Mouse (Mus musculus): ENCODE measurements around the gene Gm37240. TPM values are rescaled to one million over a fixed set of nuclear protein-coding genes. Genes with fewer than 3 reads are reported as not detected.

The Gm37240 gene
- polyA plus RNA-seq, 1 experiment from 2014 or later, result 18.1 TPM

DNA sequence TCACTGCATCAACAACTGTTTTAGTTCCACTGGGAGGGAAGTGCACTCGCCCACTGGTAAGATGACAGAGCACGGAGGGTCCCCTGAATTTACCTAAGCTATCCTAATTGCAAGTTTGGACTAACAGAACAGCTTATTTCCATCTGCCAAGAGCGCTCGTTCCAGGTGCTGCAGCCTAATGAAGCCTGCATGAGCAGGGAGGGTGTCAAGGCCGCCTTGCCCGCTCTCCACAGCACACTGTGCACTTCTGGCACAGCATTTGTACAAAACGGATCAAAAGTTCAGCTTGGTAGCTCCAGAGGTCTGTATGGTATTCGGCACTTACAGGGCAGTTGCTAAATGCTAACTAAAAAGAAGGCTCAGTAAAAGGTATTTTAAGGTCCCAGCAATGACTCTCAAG lies 100.8 kb downstream of the Gm37240 start:
- H3K4me3 ChIP-seq (ENCODE audit: low read depth, low read length), result no peak overlapping the region

DNA sequence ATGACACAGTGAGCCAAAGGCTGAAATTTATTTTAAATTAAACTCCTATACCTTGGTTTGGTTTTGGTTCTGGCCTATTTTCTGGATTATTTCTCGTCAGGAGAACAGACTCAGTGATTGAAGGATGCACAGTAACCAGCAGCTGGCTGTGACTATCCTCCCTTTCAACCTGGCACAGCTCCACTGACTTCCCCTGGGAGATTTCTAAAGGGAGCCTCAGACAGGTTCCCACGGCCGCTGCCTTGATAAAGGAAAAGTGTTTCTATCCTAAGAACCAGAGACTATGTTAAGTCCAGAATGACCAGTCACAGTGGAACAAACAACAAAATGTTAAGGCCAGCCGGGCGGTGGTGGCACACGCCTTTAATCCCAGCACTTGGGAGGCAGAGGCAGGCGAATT lies 106.4 kb downstream of the Gm37240 start:
- no peaks in the 10 kb centered on the region for H3K9me3 ChIP-seq (ENCODE audit: control insufficient read depth, low read length)
- DNase-seq (ENCODE audit: low spot score) (no peak), ATAC-seq (ENCODE audit: low FRiP score, low TSS enrichment) (no peak)
- H3K9ac ChIP-seq (ENCODE audit: low read length), result no peak overlapping the region
- WGBS, result 72% methylated on average over 7 of the region's 7 CpGs
- H3K36me3 ChIP-seq (ENCODE audit: control insufficient read depth, insufficient read depth, low read length), result no peaks in the 10 kb centered on the region
- no peak overlapping the region for H3K4me2 ChIP-seq (replicated peaks; ENCODE audit: low read depth)
- H3K27ac ChIP-seq (replicated peaks), result no peak overlapping the region
- H3K27me3 ChIP-seq (ENCODE audit: control insufficient read depth, insufficient read depth, low read length), result no peaks in the 10 kb centered on the region
- no peaks in the 10 kb centered on the region for H3K4me1 ChIP-seq (replicated peaks; ENCODE audit: control insufficient read depth, insufficient read depth)
- TF ChIP-seq CTCF (IDR thresholded peaks at IDR 0.05; ENCODE audit: low read depth) (no peak), EP300 (optimal IDR thresholded peaks at IDR 0.05) (no peak)
- no peak overlapping the region for H3K4me3 ChIP-seq (ENCODE audit: low read depth, low read length)

More for the DNA sequence above, 100.8 kb downstream of the Gm37240 start:
- ATAC-seq (ENCODE audit: low FRiP score, low TSS enrichment) (no peak), DNase-seq (ENCODE audit: low spot score) (no peak)
- Histone ChIP-seq H3K9ac (ENCODE audit: low read length) (no peak overlapping the region), H3K27ac (replicated peaks) (no peak overlapping the region), H3K4me1 (replicated peaks; ENCODE audit: control insufficient read depth, insufficient read depth) (no peaks in the 10 kb centered on the region), H3K36me3 (ENCODE audit: control insufficient read depth, insufficient read depth, low read length) (no peaks in the 10 kb centered on the region), H3K4me2 (replicated peaks; ENCODE audit: low read depth) (no peak overlapping the region), H3K9me3 (ENCODE audit: control insufficient read depth, low read length) (no peaks in the 10 kb centered on the region), H3K27me3 (ENCODE audit: control insufficient read depth, insufficient read depth, low read length) (no peaks in the 10 kb centered on the region)
- TF ChIP-seq EP300 (optimal IDR thresholded peaks at IDR 0.05) (no peak), CTCF (IDR thresholded peaks at IDR 0.05; ENCODE audit: low read depth) (no peak)
- WGBS, result 72% methylated on average over 8 of the region's 8 CpGs

DNA sequence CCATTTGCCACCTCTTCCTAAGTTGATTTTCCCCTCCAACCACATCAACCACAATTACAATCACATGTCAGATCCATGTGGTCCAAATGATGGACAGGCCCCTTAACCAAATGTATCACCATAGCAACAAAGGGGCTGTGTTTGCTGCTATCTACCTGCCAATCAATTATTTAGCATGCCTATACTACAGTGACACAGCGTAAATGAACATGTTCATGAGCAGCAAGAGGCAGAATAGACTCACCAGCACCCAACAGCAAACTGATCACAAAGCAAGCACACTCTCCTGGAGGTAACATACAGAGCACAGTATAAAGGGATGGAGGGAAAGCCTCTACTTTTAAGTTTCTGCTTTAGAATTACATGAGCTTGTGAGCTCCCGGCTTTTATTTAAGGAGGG lies 107.0 kb downstream of the Gm37240 start:
- Histone ChIP-seq H3K36me3 (ENCODE audit: control insufficient read depth, insufficient read depth, low read length) (no peaks in the 10 kb centered on the region), H3K9me3 (ENCODE audit: control insufficient read depth, low read length) (no peaks in the 10 kb centered on the region), H3K27me3 (ENCODE audit: control insufficient read depth, insufficient read depth, low read length) (no peaks in the 10 kb centered on the region), H3K9ac (ENCODE audit: low read length) (no peak overlapping the region), H3K4me3 (ENCODE audit: low read depth, low read length) (no peak overlapping the region), H3K27ac (replicated peaks) (no peak overlapping the region), H3K4me2 (replicated peaks; ENCODE audit: low read depth) (no peak overlapping the region), H3K4me1 (replicated peaks; ENCODE audit: control insufficient read depth, insufficient read depth) (no peaks in the 10 kb centered on the region)
- TF ChIP-seq EP300 (optimal IDR thresholded peaks at IDR 0.05), result no peak
- no peak for TF ChIP-seq CTCF (IDR thresholded peaks at IDR 0.05; ENCODE audit: low read depth)
- ATAC-seq (ENCODE audit: low FRiP score, low TSS enrichment) (no peak), DNase-seq (ENCODE audit: low spot score) (no peak)
- 72% methylated on average over 2 of the region's 2 CpGs for WGBS

DNA sequence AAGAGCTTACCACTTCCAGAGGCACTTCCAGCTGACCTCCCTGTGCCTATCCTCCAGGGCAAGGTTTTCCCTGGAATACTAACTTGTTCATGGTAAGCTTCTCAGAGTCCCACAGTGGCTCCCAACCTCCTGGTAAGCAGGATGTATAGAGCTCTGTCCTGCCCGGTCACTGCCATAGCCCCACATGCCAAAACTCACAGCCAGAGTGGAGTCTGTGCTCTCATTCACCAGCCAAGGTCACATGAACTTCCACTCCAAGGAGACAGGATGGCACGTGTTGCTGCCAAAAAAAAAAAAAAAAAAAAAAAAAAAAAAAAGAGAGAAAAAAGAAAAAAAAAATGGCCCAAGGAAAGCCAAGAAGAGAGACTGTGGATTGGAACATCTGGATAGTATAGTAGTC lies 109.5 kb downstream of the Gm37240 start:
- ATAC-seq (ENCODE audit: low FRiP score, low TSS enrichment) (no peak), DNase-seq (ENCODE audit: low spot score) (no peak)
- TF ChIP-seq CTCF (IDR thresholded peaks at IDR 0.05; ENCODE audit: low read depth) (no peak), EP300 (optimal IDR thresholded peaks at IDR 0.05) (no peak)
- H3K4me3 ChIP-seq (ENCODE audit: low read depth, low read length), result no peak overlapping the region
- H3K4me1 ChIP-seq (replicated peaks; ENCODE audit: control insufficient read depth, insufficient read depth), result no peaks in the 10 kb centered on the region
- 80% methylated on average over 2 of the region's 2 CpGs for WGBS
- H3K27ac ChIP-seq (replicated peaks), result no peak overlapping the region
- H3K27me3 ChIP-seq (ENCODE audit: control insufficient read depth, insufficient read depth, low read length), result no peaks in the 10 kb centered on the region
- no peak overlapping the region for H3K9ac ChIP-seq (ENCODE audit: low read length)
- H3K4me2 ChIP-seq (replicated peaks; ENCODE audit: low read depth), result no peak overlapping the region
- H3K9me3 ChIP-seq (ENCODE audit: control insufficient read depth, low read length), result no peaks in the 10 kb centered on the region
- H3K36me3 ChIP-seq (ENCODE audit: control insufficient read depth, insufficient read depth, low read length), result no peaks in the 10 kb centered on the region

DNA sequence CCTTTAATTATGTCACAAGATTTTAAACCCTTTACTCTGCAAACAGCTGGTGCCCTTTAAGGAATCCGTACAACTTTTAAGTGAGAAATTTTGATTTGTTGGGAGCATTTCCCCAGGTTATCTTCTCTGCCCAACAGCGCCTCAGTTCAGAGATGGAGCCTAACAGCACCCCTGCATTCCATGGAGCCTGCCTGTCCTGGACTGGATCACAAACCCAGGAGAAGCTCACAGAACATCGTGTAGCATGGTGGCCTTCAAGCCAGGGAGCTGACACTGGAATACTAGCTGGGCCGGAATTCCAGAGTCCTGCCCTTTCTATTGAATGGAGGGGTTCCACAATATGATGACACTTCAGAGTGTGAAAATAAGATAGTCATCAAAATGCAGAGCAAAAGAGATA lies 110.0 kb downstream of the Gm37240 start:
- no peak for ATAC-seq (ENCODE audit: low FRiP score, low TSS enrichment)
- no peak overlapping the region for H3K4me2 ChIP-seq (replicated peaks; ENCODE audit: low read depth)
- no peaks in the 10 kb centered on the region for H3K36me3 ChIP-seq (ENCODE audit: control insufficient read depth, insufficient read depth, low read length)
- H3K4me3 ChIP-seq (ENCODE audit: low read depth, low read length), result no peak overlapping the region
- H3K27me3 ChIP-seq (ENCODE audit: control insufficient read depth, insufficient read depth, low read length), result no peaks in the 10 kb centered on the region
- no peak for DNase-seq (ENCODE audit: low spot score)
- no peaks in the 10 kb centered on the region for H3K9me3 ChIP-seq (ENCODE audit: control insufficient read depth, low read length)
- no peak overlapping the region for H3K9ac ChIP-seq (ENCODE audit: low read length)
- TF ChIP-seq CTCF (IDR thresholded peaks at IDR 0.05; ENCODE audit: low read depth) (no peak), EP300 (optimal IDR thresholded peaks at IDR 0.05) (no peak)
- no peak overlapping the region for H3K27ac ChIP-seq (replicated peaks)
- WGBS, result 82% methylated on average over 4 of the region's 4 CpGs
- no peaks in the 10 kb centered on the region for H3K4me1 ChIP-seq (replicated peaks; ENCODE audit: control insufficient read depth, insufficient read depth)

DNA sequence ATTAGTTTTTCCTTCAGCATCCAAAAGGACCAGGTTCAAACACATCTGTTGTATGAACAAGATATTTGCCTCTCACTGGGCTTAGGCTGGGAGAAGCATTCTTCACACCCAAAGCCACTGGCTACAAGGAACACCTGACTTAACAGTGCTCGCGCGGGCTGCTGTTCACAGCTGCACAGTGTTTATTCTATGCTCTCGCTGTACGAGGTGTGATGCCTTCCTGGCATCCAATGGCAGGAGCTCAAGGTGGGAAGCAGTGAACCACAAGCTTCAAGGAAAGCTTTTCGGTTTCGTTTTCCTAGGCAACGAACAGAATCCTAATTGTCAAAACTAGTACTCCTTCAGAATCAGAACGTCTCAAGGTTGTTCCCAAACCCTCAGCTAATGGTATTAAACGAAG lies 110.6 kb downstream of the Gm37240 start:
- no peak for ATAC-seq (ENCODE audit: low FRiP score, low TSS enrichment)
- TF ChIP-seq EP300 (optimal IDR thresholded peaks at IDR 0.05), result no peak
- no peak for TF ChIP-seq CTCF (IDR thresholded peaks at IDR 0.05; ENCODE audit: low read depth)
- no peaks in the 10 kb centered on the region for H3K4me1 ChIP-seq (replicated peaks; ENCODE audit: control insufficient read depth, insufficient read depth)
- no peak overlapping the region for H3K4me2 ChIP-seq (replicated peaks; ENCODE audit: low read depth)
- no peak overlapping the region for H3K9ac ChIP-seq (ENCODE audit: low read length)
- H3K27ac ChIP-seq (replicated peaks), result no peak overlapping the region
- H3K9me3 ChIP-seq (ENCODE audit: control insufficient read depth, low read length), result no peaks in the 10 kb centered on the region
- H3K4me3 ChIP-seq (ENCODE audit: low read depth, low read length), result no peak overlapping the region
- DNase-seq (ENCODE audit: low spot score), result no peak
- H3K27me3 ChIP-seq (ENCODE audit: control insufficient read depth, insufficient read depth, low read length), result no peaks in the 10 kb centered on the region
- H3K36me3 ChIP-seq (ENCODE audit: control insufficient read depth, insufficient read depth, low read length), result no peaks in the 10 kb centered on the region
- 47% methylated on average over 10 of the region's 10 CpGs for WGBS
